Comparison of ENCODE assay signal across 15 mouse cellular contexts in the genomic region with DNA sequence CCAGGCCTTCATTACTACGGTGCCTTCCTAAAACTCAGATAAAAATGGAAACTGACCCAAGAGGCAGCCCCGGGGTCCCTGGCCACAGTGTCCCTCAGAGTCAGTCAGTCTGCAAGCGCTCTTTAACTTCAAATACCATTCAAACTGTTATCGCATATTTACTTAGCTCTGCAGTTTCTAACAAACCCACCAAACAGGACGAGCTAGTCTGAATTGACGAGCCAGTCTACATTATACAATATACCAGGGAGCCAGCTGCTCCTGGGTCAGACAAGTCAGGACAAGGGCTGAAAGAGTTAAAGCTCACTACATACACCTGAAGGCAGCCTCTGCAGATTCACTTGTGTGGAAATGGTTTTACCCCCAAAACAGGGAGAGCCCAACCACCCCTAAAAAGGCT. TPM values are rescaled to one million over a fixed set of nuclear protein-coding genes. Genes with fewer than 3 reads are reported as not detected.
DNase-seq lines count a peak whose midpoint lies in the region; ATAC-seq and TF ChIP-seq lines count a peak whose summit lies in the region.
"Had no signal": no experiment of that assay in that cellular context is flagged by ENCODE, and none has a peak within 500 bp of the region (broad histone marks: within the 10 kb centered on the region; RNA-seq: fewer than 3 reads in every experiment).

No protein-coding gene starts in this region.

- H3K4me2 ChIP-seq in heart, embryonic 13.5 days: peak overlapping the region; percentile 59
- H3K4me2 ChIP-seq in lung, embryonic 14.5 days: peak overlapping the region; percentile 31
- H3K4me2 ChIP-seq in embryonic facial prominence, embryonic 14.5 days (ENCODE audit: low read depth, low read length): peak overlapping the region; percentile 20
- H3K4me2 ChIP-seq in neural tube, embryonic 15.5 days: peak overlapping the region; percentile 25; the same call in 1 of the 2 replicates
- H3K4me2 ChIP-seq: liver, embryonic 11.5 days; midbrain, embryonic 12.5 days had no signal

- peak overlapping the region; percentile 13; the same call in 1 of the 2 replicates for H3K4me3 ChIP-seq in heart, embryonic 13.5 days
- no peak overlapping the region for H3K4me3 ChIP-seq in lung, embryonic 14.5 days (ENCODE audit: low read depth, low read length)
- H3K4me3 ChIP-seq in lung, adult 2 months (replicated peaks; ENCODE audit: extremely low read depth, low read depth, low read length): no peak overlapping the region
- no peak overlapping the region for H3K4me3 ChIP-seq in embryonic facial prominence, embryonic 14.5 days (ENCODE audit: low read depth, low read length)
- no peak overlapping the region for H3K4me3 ChIP-seq in neural tube, embryonic 15.5 days (replicated peaks)
- H3K4me3 ChIP-seq: midbrain, embryonic 12.5 days had no signal

- TF ChIP-seq CTCF in lung, embryonic 14.5 days (IDR thresholded peaks at IDR 0.05; ENCODE audit: low read depth): no peak
- TF ChIP-seq CTCF in lung, adult 2 months (IDR thresholded peaks at IDR 0.05; ENCODE audit: insufficient read depth, low read length): no peak

- WGBS in heart, embryonic 13.5 days: 36% methylated on average over 6 of the region's 6 CpGs
- WGBS in lung, embryonic 14.5 days: 44% methylated on average over 6 of the region's 6 CpGs
- 50% methylated on average over 6 of the region's 6 CpGs for WGBS in lung, adult 2 months
- 66% methylated on average over 6 of the region's 6 CpGs for WGBS in embryonic facial prominence, embryonic 14.5 days
- WGBS in neural tube, embryonic 15.5 days: 72% methylated on average over 6 of the region's 6 CpGs

- H3K36me3 ChIP-seq in heart, embryonic 13.5 days: peaks cover 4% of the 10 kb centered on the region
- H3K36me3 ChIP-seq in lung, embryonic 14.5 days (ENCODE audit: insufficient read depth): no peaks in the 10 kb centered on the region
- no peaks in the 10 kb centered on the region for H3K36me3 ChIP-seq in embryonic facial prominence, embryonic 14.5 days (ENCODE audit: control insufficient read depth, insufficient read depth, low read length)
- no peaks in the 10 kb centered on the region for H3K36me3 ChIP-seq in neural tube, embryonic 15.5 days
- H3K36me3 ChIP-seq: midbrain, embryonic 12.5 days had no signal

- H3K4me1 ChIP-seq in heart, embryonic 13.5 days: peaks cover 86% of the 10 kb centered on the region
- peaks cover 17% of the 10 kb centered on the region for H3K4me1 ChIP-seq in lung, embryonic 14.5 days (ENCODE audit: insufficient read depth)
- peaks cover 13% of the 10 kb centered on the region for H3K4me1 ChIP-seq in lung, adult 2 months (ENCODE audit: control insufficient read depth, insufficient read depth, low read length)
- H3K4me1 ChIP-seq in embryonic facial prominence, embryonic 14.5 days (ENCODE audit: control insufficient read depth, insufficient read depth, low read length): peaks cover 32% of the 10 kb centered on the region
- H3K4me1 ChIP-seq in neural tube, embryonic 15.5 days: peaks cover 25% of the 10 kb centered on the region

- no peaks in the 10 kb centered on the region for H3K27me3 ChIP-seq in heart, embryonic 13.5 days (replicated peaks)
- no peaks in the 10 kb centered on the region for H3K27me3 ChIP-seq in lung, embryonic 14.5 days (ENCODE audit: insufficient read depth, low read length)
- H3K27me3 ChIP-seq in embryonic facial prominence, embryonic 14.5 days (replicated peaks; ENCODE audit: control insufficient read depth, insufficient read depth, low read length): no peaks in the 10 kb centered on the region
- H3K27me3 ChIP-seq in neural tube, embryonic 15.5 days (replicated peaks): no peaks in the 10 kb centered on the region
- H3K27me3 ChIP-seq: midbrain, embryonic 12.5 days had no signal

- no peak for ATAC-seq in heart, embryonic 13.5 days (ENCODE audit: extremely low read depth, insufficient number of reproducible peaks, low FRiP score, low TSS enrichment)
- ATAC-seq in lung, embryonic 14.5 days (ENCODE audit: insufficient read depth): peak; percentile 58
- peak; percentile 53; the same call in 1 of the 2 replicates for ATAC-seq in embryonic facial prominence, embryonic 14.5 days (ENCODE audit: low read depth)
- no peak for ATAC-seq in neural tube, embryonic 15.5 days (ENCODE audit: low FRiP score)
- no peak for ATAC-seq in megakaryocyte, adult 5-6 weeks (ENCODE audit: poor library complexity, severe bottlenecking)
- ATAC-seq: hindbrain, embryonic 16.5 days had no signal

- H3K27ac ChIP-seq in heart, embryonic 13.5 days (replicated peaks): peak overlapping the region; percentile 78
- H3K27ac ChIP-seq in lung, embryonic 14.5 days (ENCODE audit: low read depth): peak overlapping the region; percentile 92
- peak overlapping the region; percentile 64 for H3K27ac ChIP-seq in embryonic facial prominence, embryonic 14.5 days (replicated peaks; ENCODE audit: low read depth, low read length)
- H3K27ac ChIP-seq in neural tube, embryonic 15.5 days (replicated peaks): peak overlapping the region; percentile 15; the same call in 1 of the 2 replicates
- H3K27ac ChIP-seq: midbrain, embryonic 12.5 days had no signal

- peak overlapping the region; percentile 53 for H3K9ac ChIP-seq in heart, embryonic 13.5 days
- no peak overlapping the region for H3K9ac ChIP-seq in lung, embryonic 14.5 days
- H3K9ac ChIP-seq in embryonic facial prominence, embryonic 14.5 days (ENCODE audit: low read depth, low read length): no peak overlapping the region
- H3K9ac ChIP-seq in neural tube, embryonic 15.5 days (replicated peaks): no peak overlapping the region
- H3K9ac ChIP-seq: midbrain, embryonic 12.5 days had no signal

- H3K9me3 ChIP-seq in heart, embryonic 13.5 days: no peaks in the 10 kb centered on the region; the same call in 1 of the 2 replicates
- no peaks in the 10 kb centered on the region for H3K9me3 ChIP-seq in lung, embryonic 14.5 days (ENCODE audit: low read depth, low read length)
- no peaks in the 10 kb centered on the region for H3K9me3 ChIP-seq in embryonic facial prominence, embryonic 14.5 days (ENCODE audit: control insufficient read depth, low read length)
- no peaks in the 10 kb centered on the region for H3K9me3 ChIP-seq in neural tube, embryonic 15.5 days (replicated peaks)
- H3K9me3 ChIP-seq: midbrain, embryonic 12.5 days had no signal

- no peak for TF ChIP-seq POLR2A in lung, adult 2 months (IDR thresholded peaks at IDR 0.05; ENCODE audit: borderline replicate concordance, extremely low read depth, low read depth, low read length)

- DNase-seq in heart, adult 9 months (ENCODE audit: low spot score in 2 of 2): no peak
- DNase-seq in lung, embryonic 14.5 days: peak; percentile 80
- no peak for DNase-seq in lung, adult 2 months
- DNase-seq in embryonic facial prominence, embryonic 14.5 days (ENCODE audit: low spot score): peak; percentile 81
- DNase-seq in thymus, postnatal 14 days: no peak
- DNase-seq: adrenal gland, postnatal 10 days; layer of hippocampus, adult 9-11 months; right cerebral cortex, postnatal 4 days; thymus, postnatal 25 days had no signal

RNA-seq across cellular contexts. Expression of a gene that starts 27.1 kb away (rescaled TPM):
- 26.6 and 28.8 TPM in 2 replicates for polyA plus RNA-seq in heart, embryonic 13.5 days (2015; fragmentation: Nextera tagmentation; extraction: Ambion mirVana)
- 36.2 and 37.8 TPM in 2 replicates for polyA plus RNA-seq in lung, embryonic 14.5 days (2014; fragmentation: Nextera tagmentation; extraction: Ambion mirVana)
- polyA plus RNA-seq in lung, adult 2 months (2012; rRNA removed): 36.2 and 49.5 TPM in 2 replicates
- polyA plus RNA-seq in embryonic facial prominence, embryonic 14.5 days (2014; fragmentation: Nextera tagmentation; extraction: Ambion mirVana): 30.3 and 34.8 TPM in 2 replicates
- polyA plus RNA-seq in neural tube, embryonic 15.5 days (2015; fragmentation: Nextera tagmentation; extraction: Ambion mirVana): 9.6 and 11.4 TPM in 2 replicates
- total RNA-seq in megakaryocyte, adult 5-6 weeks (2015): 3.7 and 7.6 TPM in 2 replicates
- 1.4 and 1.7 TPM in 2 replicates for total RNA-seq in megakaryocyte, adult 5-6 weeks (2017)

Comparison
In these comparisons a context has a peak if more than half of its experiments do, and no peak if none do; other contexts are left out.
1. DNase-seq: peak in lung, embryonic 14.5 days (single experiment) and embryonic facial prominence, embryonic 14.5 days (single experiment); none in heart, adult 9 months (0 of 2), lung, adult 2 months (single experiment) and thymus, postnatal 14 days (single experiment).
2. ATAC-seq: peak in lung, embryonic 14.5 days (single experiment) and embryonic facial prominence, embryonic 14.5 days (single experiment); none in heart, embryonic 13.5 days (single experiment), neural tube, embryonic 15.5 days (single experiment) and megakaryocyte, adult 5-6 weeks (single experiment).
3. H3K27ac ChIP-seq: peak in every context shown above with its lines; median percentile 92 in lung, embryonic 14.5 days; 78 in heart, embryonic 13.5 days; 64 in embryonic facial prominence, embryonic 14.5 days; 15 in neural tube, embryonic 15.5 days.
4. Peak in every context shown above with its lines, with median percentiles within 50 percentile points of each other: H3K4me2 ChIP-seq.